Mouse (Mus musculus): ENCODE results near the gene Rraga.
"Not testable (repeated sequence)": the region's sequence is repeated elsewhere in the genome, so short reads cannot be mapped to it uniquely, and the experiment has no call there.

- not testable (repeated sequence) for TF ChIP-seq CTCF, POLR2A (IDR thresholded peaks at IDR 0.05; ENCODE audit: insufficient read depth, low read depth, low read length)
Observed at GRCm38 (mm10) chr4:86622532-86622931, 47.1 kb downstream of the Rraga start.
